Mouse (Mus musculus) MEL (cell line): ENCODE results near the gene 4930442H23Rik. TPM values are rescaled to one million over a fixed set of nuclear protein-coding genes. Genes with fewer than 3 reads are reported as not detected.

Experiments
- DNase-seq: peaks from one replicate; pipeline ENCODE4 v3.0.0; 2011; ENCODE audit warnings: low read depth, low spot score
- H3K27ac ChIP-seq: 2 replicates; pipeline ENCODE4 v1.5.1; 2012; ENCODE audit warnings: low read depth, mild to moderate bottlenecking, control low read depth, low read length, moderate library complexity; ENCODE audit not compliant: control insufficient read depth
- H3K27me3 ChIP-seq, 2 experiments: fragments of 150-350 bp in 1 of 2; sonication (generic) in 1 of 2; 2 replicates each; pipeline ENCODE4 v1.6.1; 2012; ENCODE audit warnings: low read length in 2 of 2, mild to moderate bottlenecking in 2 of 2, improper control_type of control experiment in 1 of 2, moderate library complexity in 1 of 2; ENCODE audit not compliant: insufficient read depth in 2 of 2, control insufficient read depth in 1 of 2
- H3K36me3 ChIP-seq, 2 experiments: 2 replicates each; pipeline ENCODE4 v1.6.1; 2012 to 2014; ENCODE audit warnings: low read length in 2 of 2, improper control_type of control experiment in 1 of 2, inconsistent platforms in 1 of 2, mild to moderate bottlenecking in 1 of 2; ENCODE audit not compliant: insufficient read depth in 2 of 2, control insufficient read depth in 1 of 2
- H3K4me1 ChIP-seq, 2 experiments: fragments of 150-350 bp in 1 of 2; sonication (generic) in 1 of 2; 2 replicates each; pipeline ENCODE4 v1.6.1; 2012; ENCODE audit warnings: low read length in 2 of 2, improper control_type of control experiment in 1 of 2, mild to moderate bottlenecking in 1 of 2; ENCODE audit not compliant: insufficient read depth in 2 of 2, control insufficient read depth in 1 of 2
- H3K4me3 ChIP-seq, 2 experiments: fragments of 150-350 bp in 1 of 2; sonication (generic) in 1 of 2; 2 replicates each; pipeline ENCODE4 v1.5.1; 2012; ENCODE audit warnings: low read depth in 2 of 2, low read length in 2 of 2, mild to moderate bottlenecking in 2 of 2, moderate library complexity in 2 of 2, control low read depth in 1 of 2, improper control_type of control experiment in 1 of 2; ENCODE audit not compliant: control insufficient read depth in 1 of 2, insufficient read depth in 1 of 2
- H3K79me2 ChIP-seq: 2 replicates; pipeline ENCODE4 v1.6.1; 2012; ENCODE audit warnings: mild to moderate bottlenecking, low read length, moderate library complexity; ENCODE audit not compliant: control insufficient read depth, poor library complexity, insufficient read depth
- H3K9ac ChIP-seq: 2 replicates; pipeline ENCODE4 v1.6.1; 2012; ENCODE audit warnings: low read depth, mild to moderate bottlenecking, control low read depth, low read length, moderate library complexity; ENCODE audit not compliant: control insufficient read depth, poor library complexity, severe bottlenecking
- H3K9me3 ChIP-seq: fragments of 150-350 bp; sonication (generic); replicated peaks from 2 replicates; pipeline ENCODE4 v1.6.1; 2012; ENCODE audit warnings: mild to moderate bottlenecking, low read length, improper control_type of control experiment, moderate library complexity; ENCODE audit not compliant: insufficient read depth
- BHLHE40 ChIP-seq: IDR thresholded peaks from 2 replicates; pipeline ENCODE4 v1.6.1; 2012; ENCODE audit warnings: low read depth, mild to moderate bottlenecking, inconsistent platforms, low read length, improper control_type of control experiment, borderline replicate concordance
- CHD1 ChIP-seq: IDR thresholded peaks from 2 replicates; pipeline ENCODE4 v1.6.1; 2012; ENCODE audit warnings: low read depth, mild to moderate bottlenecking, inconsistent platforms, low read length, improper control_type of control experiment
- CHD2 ChIP-seq: IDR thresholded peaks from 2 replicates; pipeline ENCODE4 v1.6.1; 2011; ENCODE audit warnings: low read length, improper control_type of control experiment
- ELF1 ChIP-seq: IDR thresholded peaks from 2 replicates; pipeline ENCODE4 v1.6.1; 2014; ENCODE audit warnings: low read depth, mild to moderate bottlenecking, inconsistent platforms, low read length, improper control_type of control experiment, moderate library complexity
- EP300 ChIP-seq, 2 experiments: IDR thresholded peaks; 2 replicates each; pipeline ENCODE4 v1.6.1; 2011; ENCODE audit warnings: improper control_type of control experiment in 2 of 2, low read length in 2 of 2, low read depth in 1 of 2, mild to moderate bottlenecking in 1 of 2
- ETS1 ChIP-seq: IDR thresholded peaks from 2 replicates; pipeline ENCODE4 v1.6.1; 2012; ENCODE audit warnings: low read depth, mild to moderate bottlenecking, inconsistent platforms, low read length, improper control_type of control experiment, moderate library complexity
- GATA1 ChIP-seq: IDR thresholded peaks from 2 replicates; pipeline ENCODE4 v1.6.1; 2011; ENCODE audit warnings: low read depth, low read length, improper control_type of control experiment
- HCFC1 ChIP-seq: IDR thresholded peaks from 2 replicates; pipeline ENCODE4 v1.6.1; 2012; ENCODE audit warnings: low read depth, mild to moderate bottlenecking, inconsistent platforms, low read length, improper control_type of control experiment, moderate library complexity
- JUND ChIP-seq: IDR thresholded peaks from 2 replicates; pipeline ENCODE4 v1.6.1; 2011; ENCODE audit warnings: low read depth, mild to moderate bottlenecking, improper control_type of control experiment, low read length
- KAT2A ChIP-seq: conservative IDR thresholded peaks from 2 replicates; pipeline ENCODE4 v1.6.1; 2012; ENCODE audit warnings: low read depth, low read length, improper control_type of control experiment, inconsistent platforms
- MAFK ChIP-seq: IDR thresholded peaks from 2 replicates; pipeline ENCODE4 v1.6.1; 2011; ENCODE audit warnings: low read depth, mild to moderate bottlenecking, low read length, improper control_type of control experiment, borderline replicate concordance
- MAX ChIP-seq: IDR thresholded peaks from 2 replicates; pipeline ENCODE4 v1.6.1; 2011; ENCODE audit warnings: low read length, improper control_type of control experiment
- MEF2A ChIP-seq: IDR thresholded peaks from 2 replicates; pipeline ENCODE4 v1.6.1; 2014; ENCODE audit warnings: low read depth, mild to moderate bottlenecking, inconsistent platforms, low read length, improper control_type of control experiment; ENCODE audit not compliant: poor library complexity, insufficient replicate concordance, severe bottlenecking; ENCODE audit errors: extremely low read depth
- MXI1 ChIP-seq: IDR thresholded peaks from 2 replicates; pipeline ENCODE4 v1.6.1; 2011; ENCODE audit warnings: mild to moderate bottlenecking, low read depth, low read length, improper control_type of control experiment
- MYB ChIP-seq: IDR thresholded peaks from 2 replicates; pipeline ENCODE4 v1.6.1; 2011; ENCODE audit warnings: mild to moderate bottlenecking, low read depth, low read length, improper control_type of control experiment
- MYC ChIP-seq: IDR thresholded peaks from 2 replicates; pipeline ENCODE4 v1.6.1; 2011; ENCODE audit warnings: low read depth, mild to moderate bottlenecking, low read length, improper control_type of control experiment, moderate library complexity
- NRF1 ChIP-seq: IDR thresholded peaks from 2 replicates; pipeline ENCODE4 v1.6.1; 2014; ENCODE audit warnings: low read depth, mild to moderate bottlenecking, inconsistent platforms, low read length, improper control_type of control experiment, moderate library complexity; ENCODE audit not compliant: poor library complexity, insufficient read depth, severe bottlenecking
- POLR2A ChIP-seq, 2 experiments: IDR thresholded peaks; 2 replicates each; pipeline ENCODE4 v1.6.1; 2011 to 2012; ENCODE audit warnings: low read length in 2 of 2, mild to moderate bottlenecking in 2 of 2, control low read depth in 1 of 2, improper control_type of control experiment in 1 of 2, low read depth in 1 of 2, moderate library complexity in 1 of 2; ENCODE audit not compliant: control insufficient read depth in 1 of 2, insufficient read depth in 1 of 2, poor library complexity in 1 of 2
- SIN3A ChIP-seq: IDR thresholded peaks from 2 replicates; pipeline ENCODE4 v1.6.1; 2012; ENCODE audit warnings: low read length, improper control_type of control experiment, inconsistent platforms
- SMC3 ChIP-seq: IDR thresholded peaks from 2 replicates; pipeline ENCODE4 v1.6.1; 2011; ENCODE audit warnings: low read depth, low read length, improper control_type of control experiment
- TAL1 ChIP-seq: IDR thresholded peaks from 2 replicates; pipeline ENCODE4 v1.6.1; 2012; ENCODE audit warnings: mild to moderate bottlenecking, inconsistent platforms, low read length, moderate library complexity, mixed read lengths
- TBP ChIP-seq: IDR thresholded peaks from 2 replicates; pipeline ENCODE4 v1.8.0; 2011; ENCODE audit warnings: low read depth, low read length, improper control_type of control experiment
- TCF12 ChIP-seq: IDR thresholded peaks from 2 replicates; pipeline ENCODE4 v1.6.1; 2014; ENCODE audit warnings: low read depth, mild to moderate bottlenecking, inconsistent platforms, low read length, improper control_type of control experiment, moderate library complexity
- USF2 ChIP-seq, 2 experiments: IDR thresholded peaks; 2 replicates each; pipeline ENCODE4 v1.6.1; 2011 to 2012; ENCODE audit warnings: improper control_type of control experiment in 2 of 2, low read length in 2 of 2, borderline replicate concordance in 1 of 2, inconsistent platforms in 1 of 2, low read depth in 1 of 2, mild to moderate bottlenecking in 1 of 2; ENCODE audit not compliant: insufficient read depth in 1 of 2
- ZKSCAN1 ChIP-seq: IDR thresholded peaks from 2 replicates; pipeline ENCODE4 v1.6.1; 2012; ENCODE audit warnings: low read depth, mild to moderate bottlenecking, inconsistent platforms, low read length, improper control_type of control experiment, moderate library complexity
- ZNF384 ChIP-seq: IDR thresholded peaks from 2 replicates; pipeline ENCODE4 v1.6.1; 2012; ENCODE audit warnings: low read depth, mild to moderate bottlenecking, inconsistent platforms, low read length, improper control_type of control experiment
- polyA plus RNA-seq, 2 experiments: library from polyadenylated mRNA; stranded (reverse) in 1 of 2; unstranded in 1 of 2; fragments of >175 nt in 1 of 2; fragments of >200 nt in 1 of 2; gene quantifications; 2 replicates each; pipeline versions ENCODE4 v1.2.1 to v1.2.4; 2012; ENCODE audit warnings: low replicate concordance in 2 of 2, low read depth in 1 of 2; ENCODE audit not compliant: insufficient read length in 2 of 2, insufficient read depth in 1 of 2, missing spikeins in 1 of 2
- total RNA-seq: library from RNA; depleted of rRNA; stranded (reverse); fragments of 300-350 nt; gene quantifications from 2 replicates; pipeline ENCODE4 v1.2.3, GENCODE M21; 2012

Gene 4930442H23Rik
- total and polyA plus RNA-seq, 3 experiments = 0.31 to 0.42 TPM; not detected in 1

DNA sequence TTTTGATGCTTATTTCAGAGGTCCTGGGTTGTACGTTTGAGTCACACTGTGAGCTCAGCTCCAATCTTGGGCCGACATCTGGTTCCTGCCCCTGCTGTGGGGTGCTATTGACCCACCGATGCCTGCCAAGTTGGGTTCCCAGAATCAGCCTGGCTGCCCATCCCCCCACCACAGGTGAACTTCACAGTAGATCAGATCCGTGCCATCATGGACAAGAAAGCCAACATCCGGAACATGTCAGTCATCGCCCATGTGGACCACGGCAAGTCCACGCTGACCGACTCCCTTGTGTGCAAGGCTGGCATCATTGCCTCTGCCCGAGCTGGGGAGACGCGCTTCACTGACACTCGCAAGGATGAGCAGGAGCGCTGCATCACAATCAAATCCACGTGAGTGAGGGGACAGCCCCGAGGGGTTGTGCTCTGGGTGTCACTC, 6.1 kb downstream of the 4930442H23Rik start:
- peak overlapping the region; percentile 84 for H3K27ac ChIP-seq
- no peaks in the 10 kb centered on the region for H3K27me3 ChIP-seq
- peak overlapping the region; percentile 94 for H3K9ac ChIP-seq
- H3K79me2 ChIP-seq = peaks cover 36% of the 10 kb centered on the region
- peaks cover 0 to 28% of the 10 kb centered on the region in 2 experiments; a peak in 3 of 4 replicates for H3K4me1 ChIP-seq
- no peaks in the 10 kb centered on the region for H3K9me3 ChIP-seq
- TF ChIP-seq TCF12 = 0 out of 2 replicates have a peak, but pooled peaks have one; percentile 22
- TF ChIP-seq MYC = peak; percentile 58; the same call in 1 of the 2 replicates
- TF ChIP-seq ZKSCAN1 = no peak
- TF ChIP-seq MXI1 = peak; percentile 74
- TF ChIP-seq MYB = no peak
- TF ChIP-seq MAFK = no peak
- TF ChIP-seq TAL1 = peak; percentile 41
- no peak for TF ChIP-seq USF2 (IDR thresholded peaks at IDR 0.05; ENCODE audit: borderline replicate concordance in 1 of 2, insufficient read depth in 1 of 2, low read depth in 1 of 2, low read length in 2 of 2)
- 0 out of 2 replicates have a peak, but pooled peaks have one; percentile 21 for TF ChIP-seq CHD2
- TF ChIP-seq SIN3A = peak; percentile 39; the same call in 1 of the 2 replicates
- peak; percentile 16; the same call in 1 of the 2 replicates for TF ChIP-seq ETS1
- TF ChIP-seq TBP = 0 out of 2 replicates have a peak, but pooled peaks have one; percentile 30
- peak; percentile 60; the same call in 1 of the 2 replicates for TF ChIP-seq MAX
- TF ChIP-seq BHLHE40 = 0 out of 2 replicates have a peak, but pooled peaks have one; percentile 26
- peak in 1 of 2 experiments; percentile 25; a peak in 1 of 4 replicates for TF ChIP-seq EP300 (IDR thresholded peaks at IDR 0.05; ENCODE audit: low read depth in 1 of 2, low read length in 2 of 2)
- DNase-seq = peak; percentile 64
- peaks cover 6 to 18% of the 10 kb centered on the region in 2 experiments for H3K36me3 ChIP-seq
- H3K4me3 ChIP-seq = peak overlapping the region; percentile 58 to 80

DNA sequence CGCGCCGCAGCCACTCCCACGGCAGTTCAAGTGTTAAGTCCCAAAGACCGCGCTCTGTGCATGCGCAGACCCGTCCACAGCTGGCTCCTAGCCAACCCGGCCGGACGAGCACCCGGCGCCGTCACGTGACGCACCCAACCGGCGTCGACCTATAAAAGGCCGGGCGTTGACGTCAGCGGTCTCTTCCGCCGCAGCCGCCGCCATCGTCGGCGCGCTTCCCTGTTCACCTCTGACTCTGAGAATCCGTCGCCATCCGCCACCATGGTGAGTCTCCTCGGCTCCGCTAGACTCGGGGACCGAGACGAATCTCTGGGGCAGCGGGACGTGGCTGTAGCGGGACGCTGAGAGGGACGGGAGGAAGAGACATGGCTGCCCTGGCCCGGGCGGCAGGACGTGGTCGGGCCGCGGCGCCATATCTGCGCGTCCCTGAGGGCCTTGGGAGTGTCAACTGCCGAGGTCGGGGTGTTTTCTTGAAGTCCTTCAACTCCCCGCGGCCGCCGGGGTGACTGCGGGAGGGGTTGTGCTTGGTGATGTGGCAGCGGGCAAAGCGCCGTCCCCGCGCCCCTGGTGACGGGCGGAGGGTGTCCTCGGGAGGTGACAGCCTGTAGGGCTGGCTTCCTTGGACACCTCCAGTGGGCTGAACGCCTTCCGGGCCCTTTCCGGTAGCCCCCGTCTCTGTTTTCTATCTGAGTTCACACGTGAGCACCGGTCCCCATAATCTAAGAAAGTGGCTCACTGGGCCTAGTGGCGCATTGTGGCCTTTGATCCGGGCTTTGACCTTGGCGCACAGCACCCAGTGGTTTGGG, 7.0 kb downstream of the 4930442H23Rik start, which contains the start of gene Eef2:
TSS of gene Eef2 (plus strand) at position 166 of the 806 bp plus-strand sequence.
- peaks cover 0 to 28% of the 10 kb centered on the region in 2 experiments; a peak in 3 of 4 replicates for H3K4me1 ChIP-seq
- TF ChIP-seq ETS1 (peak; percentile 85), SIN3A (peak; percentile 92), KAT2A (peak; percentile 70; the same call in 1 of the 2 replicates), TAL1 (no peak), ZNF384 (no peak), HCFC1 (peak; percentile 83), NRF1 (peak; percentile 88), EP300 (IDR thresholded peaks at IDR 0.05; ENCODE audit: low read depth in 1 of 2, low read length in 2 of 2) (no peak), CHD1 (peak; percentile 57; the same call in 1 of the 2 replicates), POLR2A (IDR thresholded peaks at IDR 0.05; ENCODE audit: control insufficient read depth in 1 of 2, insufficient read depth in 1 of 2, low read depth in 1 of 2, low read length in 2 of 2, poor library complexity in 1 of 2) (peak; percentile 91 to 98), ELF1 (peak; percentile 45; the same call in 1 of the 2 replicates), MEF2A (no peak), CHD2 (no peak), JUND (no peak), USF2 (IDR thresholded peaks at IDR 0.05; ENCODE audit: borderline replicate concordance in 1 of 2, insufficient read depth in 1 of 2, low read depth in 1 of 2, low read length in 2 of 2) (peak; percentile 88 to 97), MXI1 (peak; percentile 86), TCF12 (peak; percentile 85), SMC3 (no peak), GATA1 (no peak)

More for the DNA sequence above, 7.0 kb downstream of the 4930442H23Rik start, which contains the start of gene Eef2:
- Histone ChIP-seq H3K27me3 (no peaks in the 10 kb centered on the region), H3K9ac (peak within 1 kb of the TSS; percentile 94), H3K79me2 (peaks cover 36% of the 10 kb centered on the region), H3K36me3 (peaks cover 6 to 18% of the 10 kb centered on the region in 2 experiments), H3K4me3 (peak within 1 kb of the TSS; percentile 66 to 80), H3K9me3 (no peaks in the 10 kb centered on the region), H3K27ac (peak within 1 kb of the TSS; percentile 84)
- peak; percentile 97 for DNase-seq
